Mouse (Mus musculus) heart, embryonic 11.5 days (tissue): ENCODE measurements around the gene Vps13a. TPM values are rescaled to one million over a fixed set of nuclear protein-coding genes. Genes with fewer than 3 reads are reported as not detected.

ENCODE experiments used
- ATAC-seq: fragments of 200-750 bp; cut with Nextera tagmentation; replicated peaks from 2 replicates; pipeline ENCODE4 v1.8.0; 2017; ENCODE audit warnings: moderate library complexity; ENCODE audit not compliant: insufficient number of reproducible peaks, low FRiP score, low TSS enrichment
- H3K27ac ChIP-seq: fragments of 300-500 bp; sonication (generic); 2 replicates; pipeline ENCODE4 v1.5.1; 2014; ENCODE audit warnings: mild to moderate bottlenecking, low read depth, low read length
- H3K27me3 ChIP-seq: fragments of 300-500 bp; sonication (generic); 2 replicates; pipeline ENCODE4 v1.6.1; 2014; ENCODE audit warnings: mild to moderate bottlenecking, low read length, mixed read lengths; ENCODE audit not compliant: control insufficient read depth, insufficient read depth
- H3K36me3 ChIP-seq: fragments of 300-500 bp; sonication (generic); 2 replicates; pipeline ENCODE4 v1.6.1; 2014; ENCODE audit warnings: mild to moderate bottlenecking, low read length, moderate library complexity, mixed read lengths; ENCODE audit not compliant: control insufficient read depth, insufficient read depth
- H3K4me1 ChIP-seq: fragments of 300-500 bp; sonication (generic); 2 replicates; pipeline ENCODE4 v1.6.1; 2014; ENCODE audit warnings: low read length; ENCODE audit not compliant: control insufficient read depth, insufficient read depth
- H3K4me2 ChIP-seq: fragments of 300-500 bp; sonication (generic); 2 replicates; pipeline ENCODE4 v1.6.1; 2014; ENCODE audit warnings: mild to moderate bottlenecking, moderate library complexity
- H3K4me3 ChIP-seq: fragments of 300-500 bp; sonication (generic); 2 replicates; pipeline ENCODE4 v1.5.1; 2014; ENCODE audit warnings: low read depth, low read length
- H3K9ac ChIP-seq: fragments of 300-500 bp; sonication (generic); 2 replicates; pipeline ENCODE4 v1.6.1; 2014; ENCODE audit warnings: mild to moderate bottlenecking, low read depth, low read length, moderate library complexity
- H3K9me3 ChIP-seq: fragments of 300-500 bp; sonication (generic); replicated peaks from 2 replicates; pipeline ENCODE4 v1.6.1; 2016; ENCODE audit warnings: low read length; ENCODE audit not compliant: control insufficient read depth
- WGBS: fragments of 180-500 bp; shearing (Covaris S2); extraction: QIAGEN DNeasy Blood & Tissue Kit; methylation state at CpG from one replicate; pipeline ENCODE4 v1.1.7; 2014; ENCODE audit not compliant: insufficient replicate concordance; 5-methylcytosine and 5-hydroxymethylcytosine counted together
- polyA plus RNA-seq: library from polyadenylated mRNA; unstranded; fragments of >200 nt; fragmentation: Nextera tagmentation; extraction: Ambion mirVana; gene quantifications from 2 replicates; pipeline ENCODE4 v1.2.1, GENCODE M21; 2014

Vps13a gene
- polyA plus RNA-seq, 1 experiment from 2014 or later, result 12.1 TPM

DNA sequence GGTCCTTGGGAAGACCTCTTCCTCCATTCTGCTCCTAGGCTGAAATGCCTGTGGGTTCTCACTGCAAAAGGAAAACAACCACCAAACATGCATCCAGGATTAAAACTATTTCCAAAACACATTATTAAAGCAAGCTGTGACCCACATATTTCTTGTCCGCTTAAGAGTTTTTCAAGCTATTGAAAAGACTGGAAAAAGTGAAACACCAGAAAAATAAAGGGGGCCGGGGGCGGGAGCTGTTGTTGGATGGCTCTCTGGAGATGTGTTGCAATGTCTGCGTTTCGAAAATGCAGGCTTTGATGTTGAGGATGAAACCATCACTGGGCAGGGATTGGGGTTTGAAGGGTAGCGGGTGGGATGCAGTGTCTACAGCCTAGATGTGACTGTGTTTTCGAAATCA, 196.2 kb downstream of the Vps13a start:
- no peaks in the 10 kb centered on the region for H3K4me1 ChIP-seq
- no peak overlapping the region for H3K4me3 ChIP-seq
- no peak overlapping the region for H3K27ac ChIP-seq
- H3K36me3 ChIP-seq, result no peaks in the 10 kb centered on the region
- H3K9ac ChIP-seq, result no peak overlapping the region
- H3K27me3 ChIP-seq, result no peaks in the 10 kb centered on the region
- no peak overlapping the region for H3K4me2 ChIP-seq
- H3K9me3 ChIP-seq, result no peaks in the 10 kb centered on the region; the same call in 1 of the 2 replicates
- no peak for ATAC-seq
- 82% methylated on average over 7 of the region's 7 CpGs for WGBS

DNA sequence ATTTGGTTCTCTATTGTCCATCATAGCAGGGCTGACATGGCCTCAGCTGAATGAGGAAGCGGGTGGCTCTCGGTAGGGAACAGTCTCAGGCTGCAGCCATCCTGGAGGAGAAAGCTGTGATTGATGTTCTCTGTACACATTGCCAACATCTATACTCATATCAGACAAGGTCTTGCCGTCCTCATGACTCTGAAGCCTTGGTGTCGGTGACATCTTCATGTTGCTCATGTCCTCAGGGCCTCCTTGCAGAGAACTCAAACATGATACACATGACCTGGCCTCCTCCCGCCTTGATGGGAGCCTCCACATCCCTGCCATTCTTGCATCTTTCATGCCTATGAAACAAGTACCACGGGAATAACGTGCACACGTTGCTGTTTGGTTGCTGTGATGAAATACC, 200.2 kb downstream of the Vps13a start:
- H3K9me3 ChIP-seq, result no peaks in the 10 kb centered on the region; the same call in 1 of the 2 replicates
- H3K4me3 ChIP-seq, result no peak overlapping the region
- no peak for ATAC-seq
- H3K9ac ChIP-seq, result no peak overlapping the region
- H3K36me3 ChIP-seq, result no peaks in the 10 kb centered on the region
- WGBS, result 80% methylated on average over 8 of the region's 8 CpGs
- H3K27ac ChIP-seq, result no peak overlapping the region
- no peaks in the 10 kb centered on the region for H3K4me1 ChIP-seq
- no peaks in the 10 kb centered on the region for H3K27me3 ChIP-seq
- no peak overlapping the region for H3K4me2 ChIP-seq

DNA sequence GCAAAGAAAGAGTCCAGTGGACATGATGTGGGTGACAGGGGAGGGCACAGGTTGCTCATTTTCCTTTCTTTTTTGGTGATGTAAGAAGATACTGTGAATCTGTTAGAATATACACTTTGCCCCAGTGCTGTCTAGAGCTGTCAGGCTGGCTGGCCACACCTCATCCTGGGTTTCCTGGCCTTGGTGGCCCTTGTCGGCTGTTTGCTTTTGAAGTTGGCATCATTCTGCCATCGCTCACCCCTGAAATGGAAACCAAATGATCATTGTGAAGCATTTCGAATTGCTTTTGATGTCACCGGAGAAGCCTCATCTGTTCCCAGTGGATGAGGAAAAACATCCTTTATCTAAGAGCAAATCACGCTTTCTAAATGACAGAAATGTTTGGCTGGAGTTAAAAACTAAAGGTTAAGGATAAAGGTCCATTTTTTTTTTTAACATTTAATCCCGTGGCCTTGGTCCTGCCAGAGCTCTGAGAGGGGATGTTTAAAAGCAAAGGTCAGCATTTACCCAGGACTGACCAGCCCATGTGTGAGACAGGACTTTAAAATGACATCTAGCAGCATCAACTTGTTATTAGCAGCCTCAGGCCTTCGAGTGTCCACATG, 201.0 kb downstream of the Vps13a start:
- WGBS, result 72% methylated on average over 7 of the region's 7 CpGs
- H3K4me1 ChIP-seq, result no peaks in the 10 kb centered on the region
- H3K27ac ChIP-seq, result no peak overlapping the region
- ATAC-seq, result no peak
- H3K4me2 ChIP-seq, result no peak overlapping the region
- H3K36me3 ChIP-seq, result no peaks in the 10 kb centered on the region
- no peak overlapping the region for H3K4me3 ChIP-seq
- H3K9ac ChIP-seq, result no peak overlapping the region
- no peaks in the 10 kb centered on the region for H3K27me3 ChIP-seq
- H3K9me3 ChIP-seq, result no peaks in the 10 kb centered on the region; the same call in 1 of the 2 replicates

DNA sequence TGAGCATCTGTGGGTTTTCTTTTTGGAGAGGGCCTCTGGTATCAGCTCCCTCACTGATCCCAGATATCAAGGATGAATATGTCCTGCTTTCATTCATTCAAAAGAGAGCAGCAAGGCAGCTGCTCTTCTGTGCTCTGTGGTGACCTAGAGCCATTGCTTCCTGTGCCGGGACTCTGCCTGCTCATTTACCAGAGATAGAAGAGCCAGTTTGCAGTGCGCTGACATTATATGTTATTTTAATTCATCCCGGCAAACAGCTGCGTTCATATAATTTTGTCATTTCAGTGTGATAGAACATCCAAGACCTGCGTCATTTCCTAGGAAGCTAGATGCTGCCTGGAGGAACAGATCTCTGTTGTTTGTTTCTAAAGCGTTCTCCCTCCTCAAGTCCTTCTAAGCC, 203.9 kb downstream of the Vps13a start:
- Histone ChIP-seq H3K27ac (no peak overlapping the region), H3K36me3 (no peaks in the 10 kb centered on the region), H3K27me3 (no peaks in the 10 kb centered on the region), H3K4me1 (no peaks in the 10 kb centered on the region), H3K4me3 (no peak overlapping the region), H3K4me2 (no peak overlapping the region), H3K9me3 (no peaks in the 10 kb centered on the region; the same call in 1 of the 2 replicates), H3K9ac (no peak overlapping the region)
- 79% methylated on average over 6 of the region's 6 CpGs for WGBS
- no peak for ATAC-seq

Other genes starting within 250 kb of the Vps13a start
- not detected in 2 replicates for gene Foxb2, start 92.9 kb upstream of the Vps13a start, polyA plus RNA-seq
- 8.0 and 9.8 TPM in 2 replicates for gene Prune2, start 175.2 kb upstream of the Vps13a start, polyA plus RNA-seq